Mouse (Mus musculus) E14TG2a.4 (cell line): Measurements from ENCODE around the gene D11Wsu47e.

Experiments
- CTCF ChIP-seq: conservative IDR thresholded peaks from 2 replicates; pipeline ENCODE4 v1.5.1; 2014; ENCODE audit warnings: low read length
- NANOG ChIP-seq: IDR thresholded peaks from 2 replicates; pipeline ENCODE4 v1.6.1; 2014; ENCODE audit warnings: borderline replicate concordance, low read length, mixed read lengths
- POU5F1 ChIP-seq: IDR thresholded peaks from 2 replicates; pipeline ENCODE4 v1.6.1; 2014; ENCODE audit warnings: low read length, borderline replicate concordance

- TF ChIP-seq CTCF, result peak; percentile 98
- TF ChIP-seq NANOG, result no peak
- TF ChIP-seq POU5F1, result no peak
Measured at GRCm38 (mm10) chr11:113703758-113704157, 19.5 kb downstream of the D11Wsu47e start.
